Mouse (Mus musculus): ENCODE data around the gene Pard3b. TPM values are rescaled to one million over a fixed set of nuclear protein-coding genes. Genes with fewer than 3 reads are reported as not detected.

The Pard3b gene
- total and polyA plus RNA-seq, 3 experiments: 2.2 to 13.9 (median 13.8) TPM

GRCm38 (mm10) chr1:62333016-62333415 lies 694.4 kb downstream of the Pard3b start:
- Histone ChIP-seq H3K4me3 (no peak overlapping the region), H3K27ac (no peak overlapping the region), H3K36me3 (ENCODE audit: control insufficient read depth, insufficient read depth, low read length) (0 out of 2 replicates have a peak, but pooled peaks cover 1% of the 10 kb centered on the region), H3K79me2 (replicated peaks; ENCODE audit: control insufficient read depth, insufficient read depth, low read length) (no peaks in the 10 kb centered on the region), H3K9ac (ENCODE audit: low read depth, low read length) (no peak overlapping the region), H3K27me3 (ENCODE audit: control insufficient read depth, insufficient read depth, low read length) (no peaks in the 10 kb centered on the region), H3K4me1 (ENCODE audit: control insufficient read depth, insufficient read depth, low read length) (peaks cover 1% of the 10 kb centered on the region; the same call in 1 of the 2 replicates)
- 62% methylated on average over 2 of the region's 2 CpGs for whole genome bisulfite sequencing
- no peak for TF ChIP-seq EP300 (IDR thresholded peaks at IDR 0.05; ENCODE audit: insufficient read depth, low read depth, low read length)
- no peak for TF ChIP-seq CTCF (IDR thresholded peaks at IDR 0.05)
- no peak for TF ChIP-seq POLR2A (IDR thresholded peaks at IDR 0.05; ENCODE audit: insufficient read depth, low read depth, low read length)
- intact Hi-C loops (cut with DNase I): no loop called here
- DNase-seq: no peak

GRCm38 (mm10) chr1:62334196-62334595 lies 695.6 kb downstream of the Pard3b start:
- DNase-seq: no peak
- intact Hi-C loops (cut with DNase I): no loop called here
- H3K27me3 ChIP-seq (ENCODE audit: control insufficient read depth, insufficient read depth, low read length): no peaks in the 10 kb centered on the region
- H3K27ac ChIP-seq: no peak overlapping the region
- no peaks in the 10 kb centered on the region; the same call in 1 of the 2 replicates for H3K4me1 ChIP-seq (ENCODE audit: control insufficient read depth, insufficient read depth, low read length)
- H3K9ac ChIP-seq (ENCODE audit: low read depth, low read length): no peak overlapping the region
- H3K4me3 ChIP-seq: no peak overlapping the region
- no peak for TF ChIP-seq POLR2A (IDR thresholded peaks at IDR 0.05; ENCODE audit: insufficient read depth, low read depth, low read length)
- TF ChIP-seq CTCF (IDR thresholded peaks at IDR 0.05): no peak
- no peak for TF ChIP-seq EP300 (IDR thresholded peaks at IDR 0.05; ENCODE audit: insufficient read depth, low read depth, low read length)
- no peaks in the 10 kb centered on the region for H3K79me2 ChIP-seq (replicated peaks; ENCODE audit: control insufficient read depth, insufficient read depth, low read length)
- H3K36me3 ChIP-seq (ENCODE audit: control insufficient read depth, insufficient read depth, low read length): no peaks in the 10 kb centered on the region
- 83% methylated on average over 5 of the region's 5 CpGs for WGBS

- Histone ChIP-seq H3K4me3 (no peak overlapping the region), H3K36me3 (ENCODE audit: control insufficient read depth, insufficient read depth, low read length) (no peaks in the 10 kb centered on the region; the same call in 1 of the 2 replicates), H3K9ac (ENCODE audit: low read depth, low read length) (no peak overlapping the region), H3K27me3 (ENCODE audit: control insufficient read depth, insufficient read depth, low read length) (no peaks in the 10 kb centered on the region), H3K79me2 (replicated peaks; ENCODE audit: control insufficient read depth, insufficient read depth, low read length) (no peaks in the 10 kb centered on the region), H3K27ac (no peak overlapping the region), H3K4me1 (ENCODE audit: control insufficient read depth, insufficient read depth, low read length) (no peaks in the 10 kb centered on the region)
- no peak for TF ChIP-seq CTCF (IDR thresholded peaks at IDR 0.05)
- no peak for TF ChIP-seq EP300 (IDR thresholded peaks at IDR 0.05; ENCODE audit: insufficient read depth, low read depth, low read length)
- no peak for TF ChIP-seq POLR2A (IDR thresholded peaks at IDR 0.05; ENCODE audit: insufficient read depth, low read depth, low read length)
- intact Hi-C loops (cut with DNase I): no loop called here
- DNase-seq: no peak
- WGBS: 35% methylated on average over 1 of the region's 1 CpGs
Measured at GRCm38 (mm10) chr1:62340261-62340660, 701.6 kb downstream of the Pard3b start.

GRCm38 (mm10) chr1:62344286-62344685 lies 705.7 kb downstream of the Pard3b start:
- no peaks in the 10 kb centered on the region for H3K4me1 ChIP-seq (ENCODE audit: control insufficient read depth, insufficient read depth, low read length)
- no peaks in the 10 kb centered on the region; the same call in 1 of the 2 replicates for H3K36me3 ChIP-seq (ENCODE audit: control insufficient read depth, insufficient read depth, low read length)
- no peaks in the 10 kb centered on the region for H3K27me3 ChIP-seq (ENCODE audit: control insufficient read depth, insufficient read depth, low read length)
- no peak overlapping the region for H3K9ac ChIP-seq (ENCODE audit: low read depth, low read length)
- TF ChIP-seq CTCF (IDR thresholded peaks at IDR 0.05) (no peak), EP300 (IDR thresholded peaks at IDR 0.05; ENCODE audit: insufficient read depth, low read depth, low read length) (no peak), POLR2A (IDR thresholded peaks at IDR 0.05; ENCODE audit: insufficient read depth, low read depth, low read length) (no peak)
- DNase-seq: no peak
- H3K79me2 ChIP-seq (replicated peaks; ENCODE audit: control insufficient read depth, insufficient read depth, low read length): no peaks in the 10 kb centered on the region
- no peak overlapping the region for H3K27ac ChIP-seq
- no peak overlapping the region for H3K4me3 ChIP-seq
- WGBS: 95% methylated on average over 4 of the region's 4 CpGs
- intact Hi-C loops (cut with DNase I): no loop called here

GRCm38 (mm10) chr1:62348371-62348770 lies 709.7 kb downstream of the Pard3b start:
- 78% methylated on average over 4 of the region's 4 CpGs for WGBS
- H3K9ac ChIP-seq (ENCODE audit: low read depth, low read length): no peak overlapping the region
- TF ChIP-seq CTCF (IDR thresholded peaks at IDR 0.05) (no peak), EP300 (IDR thresholded peaks at IDR 0.05; ENCODE audit: insufficient read depth, low read depth, low read length) (no peak)
- intact Hi-C loops (cut with DNase I): no loop called here
- DNase-seq: no peak
- H3K4me1 ChIP-seq (ENCODE audit: control insufficient read depth, insufficient read depth, low read length): no peaks in the 10 kb centered on the region
- H3K79me2 ChIP-seq (replicated peaks; ENCODE audit: control insufficient read depth, insufficient read depth, low read length): no peaks in the 10 kb centered on the region
- no peak overlapping the region for H3K4me3 ChIP-seq
- H3K27ac ChIP-seq: no peak overlapping the region
- no peaks in the 10 kb centered on the region for H3K27me3 ChIP-seq (ENCODE audit: control insufficient read depth, insufficient read depth, low read length)
- no peaks in the 10 kb centered on the region for H3K36me3 ChIP-seq (ENCODE audit: control insufficient read depth, insufficient read depth, low read length)

- TF ChIP-seq CTCF (IDR thresholded peaks at IDR 0.05) (no peak), POLR2A (IDR thresholded peaks at IDR 0.05; ENCODE audit: insufficient read depth, low read depth, low read length) (no peak)
- 78% methylated on average over 4 of the region's 4 CpGs for WGBS
- H3K9ac ChIP-seq (ENCODE audit: low read depth, low read length): no peak overlapping the region
- H3K79me2 ChIP-seq (replicated peaks; ENCODE audit: control insufficient read depth, insufficient read depth, low read length): no peaks in the 10 kb centered on the region
- DNase-seq: no peak
- no peaks in the 10 kb centered on the region for H3K27me3 ChIP-seq (ENCODE audit: control insufficient read depth, insufficient read depth, low read length)
- H3K27ac ChIP-seq: no peak overlapping the region
- H3K4me3 ChIP-seq: no peak overlapping the region
- H3K4me1 ChIP-seq (ENCODE audit: control insufficient read depth, insufficient read depth, low read length): no peaks in the 10 kb centered on the region
- intact Hi-C loops (cut with DNase I): no loop called here
- H3K36me3 ChIP-seq (ENCODE audit: control insufficient read depth, insufficient read depth, low read length): no peaks in the 10 kb centered on the region
Measured at GRCm38 (mm10) chr1:62355496-62355895, 716.9 kb downstream of the Pard3b start.
